Mouse (Mus musculus): Measurements from ENCODE around the gene Afap1l2. TPM values are rescaled to one million over a fixed set of nuclear protein-coding genes. Genes with fewer than 3 reads are reported as not detected.

The Afap1l2 gene
- polyA plus RNA-seq, 2 experiments = 6.8 TPM

DNA sequence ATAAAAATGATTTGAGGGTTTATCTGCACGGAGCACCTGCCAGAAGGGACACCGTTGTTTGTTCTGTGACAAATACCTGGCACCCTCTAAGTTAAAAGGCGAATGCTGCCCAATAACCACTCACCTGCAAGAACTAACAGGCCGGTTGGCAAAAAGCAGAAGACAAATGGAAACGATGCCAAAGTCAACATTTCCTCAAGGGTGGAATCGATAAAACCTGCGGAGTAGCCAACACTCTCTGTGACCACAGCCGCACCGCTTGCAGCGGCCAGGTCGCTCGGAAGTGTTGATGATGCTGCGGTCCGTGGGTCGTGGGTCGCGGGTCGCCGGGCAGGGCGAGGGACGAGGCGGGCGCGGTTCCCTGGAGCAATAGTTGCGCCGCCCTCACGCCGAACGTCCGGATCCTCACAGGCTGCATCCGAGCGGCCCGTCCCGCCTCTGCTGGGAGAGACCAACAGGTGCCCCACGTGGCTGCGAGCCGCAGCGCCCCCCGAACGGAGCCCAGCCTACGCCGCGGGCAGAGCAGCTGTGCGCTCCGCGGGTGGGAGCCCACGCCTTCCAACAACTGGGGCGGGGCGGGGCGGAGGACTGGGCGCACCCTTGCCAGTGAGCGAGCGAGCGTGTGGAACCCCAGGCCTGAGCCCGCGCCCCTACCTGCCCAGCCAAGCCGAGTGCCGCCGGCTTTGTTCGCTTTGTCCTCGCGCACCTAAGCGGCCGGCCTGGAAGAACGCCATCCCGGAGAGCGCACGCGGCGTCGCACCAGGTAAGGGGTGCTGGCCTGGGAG, 134.0 kb downstream of the Afap1l2 start, which contains the start of gene Vwa2:
Gene Vwa2, plus strand, starts transcription at position 434 of the 785 bp plus-strand sequence.
- DNase-seq (ENCODE audit: low spot score) = no peak
- no peak for TF ChIP-seq POLR2A (IDR thresholded peaks at IDR 0.05; ENCODE audit: borderline replicate concordance, extremely low read depth, insufficient read depth, insufficient read length)
- peak; percentile 64; the same call in 1 of the 2 replicates for ATAC-seq (ENCODE audit: low FRiP score, low read depth)
- peaks cover 42% of the 10 kb centered on the region for H3K27me3 ChIP-seq (ENCODE audit: control insufficient read depth, insufficient read depth, low read length)
- no peaks in the 10 kb centered on the region for H3K9me3 ChIP-seq (ENCODE audit: control insufficient read depth, low read length)
- peak within 1 kb of the TSS; percentile 96 for H3K4me2 ChIP-seq (replicated peaks; ENCODE audit: low read depth, low read length, severe bottlenecking)
- 2% methylated on average over 54 of the region's 71 CpGs for WGBS
- peak within 1 kb of the TSS; percentile 49 for H3K4me3 ChIP-seq (replicated peaks; ENCODE audit: low read length)
- H3K4me1 ChIP-seq (ENCODE audit: control insufficient read depth, insufficient read depth, low read length) = peaks cover 30% of the 10 kb centered on the region
- H3K36me3 ChIP-seq (ENCODE audit: control insufficient read depth, insufficient read depth, low read length) = no peaks in the 10 kb centered on the region
- peak within 1 kb of the TSS; percentile 51 for H3K9ac ChIP-seq (ENCODE audit: low read depth, low read length, severe bottlenecking)
- H3K27ac ChIP-seq (replicated peaks; ENCODE audit: low read depth, low read length) = no peak within 1 kb of the TSS

DNA sequence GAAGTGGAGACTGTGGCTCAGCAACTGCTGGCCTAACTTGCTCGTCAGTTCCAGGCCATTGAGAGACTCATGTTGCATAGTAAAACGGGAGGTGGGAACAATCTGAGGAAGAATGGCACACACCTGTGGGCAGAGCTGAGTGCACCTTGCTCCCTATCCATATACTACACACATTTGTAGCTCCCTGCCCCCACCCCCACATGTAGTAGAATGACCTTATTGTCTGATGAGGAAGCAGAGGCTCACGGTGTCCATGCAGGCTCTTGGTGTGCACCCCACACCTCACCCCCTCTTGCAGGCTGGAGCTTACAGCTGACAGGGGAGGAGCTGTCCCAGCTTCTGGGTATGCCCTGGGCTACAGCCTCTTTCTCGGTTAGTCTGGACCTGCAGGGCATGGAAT, 140.3 kb downstream of the Afap1l2 start:
- no peaks in the 10 kb centered on the region for H3K9me3 ChIP-seq (ENCODE audit: control insufficient read depth, low read length)
- no peak for TF ChIP-seq POLR2A (IDR thresholded peaks at IDR 0.05; ENCODE audit: borderline replicate concordance, extremely low read depth, insufficient read depth, insufficient read length)
- no peak overlapping the region for H3K9ac ChIP-seq (ENCODE audit: low read depth, low read length, severe bottlenecking)
- no peak overlapping the region for H3K4me3 ChIP-seq (replicated peaks; ENCODE audit: low read length)
- H3K27ac ChIP-seq (replicated peaks; ENCODE audit: low read depth, low read length) = no peak overlapping the region
- H3K27me3 ChIP-seq (ENCODE audit: control insufficient read depth, insufficient read depth, low read length) = peaks cover 4% of the 10 kb centered on the region; the same call in 1 of the 2 replicates
- ATAC-seq (ENCODE audit: low FRiP score, low read depth) (no peak), DNase-seq (ENCODE audit: low spot score) (no peak)
- H3K36me3 ChIP-seq (ENCODE audit: control insufficient read depth, insufficient read depth, low read length) = no peaks in the 10 kb centered on the region
- H3K4me2 ChIP-seq (replicated peaks; ENCODE audit: low read depth, low read length, severe bottlenecking) = no peak overlapping the region
- 57% methylated on average over 4 of the region's 4 CpGs for WGBS
- H3K4me1 ChIP-seq (ENCODE audit: control insufficient read depth, insufficient read depth, low read length) = no peaks in the 10 kb centered on the region

Other genes starting within 250 kb of the Afap1l2 start
- gene Ccdc186, start 186.0 kb downstream of the Afap1l2 start, polyA plus RNA-seq (2012; rRNA removed) = 15.4 and 16.0 TPM in 2 replicates
- 23.4 and 24.0 TPM in 2 replicates for gene Ccdc186, start 186.0 kb downstream of the Afap1l2 start, polyA plus RNA-seq (2014; fragmentation: Nextera tagmentation; extraction: Ambion mirVana)
- gene Tdrd1, start 182.0 kb downstream of the Afap1l2 start, polyA plus RNA-seq (2012; rRNA removed) = 2.6 and 3.3 TPM in 2 replicates
- gene Tdrd1, start 182.0 kb downstream of the Afap1l2 start, polyA plus RNA-seq (2014; fragmentation: Nextera tagmentation; extraction: Ambion mirVana) = 2.2 and 3.9 TPM in 2 replicates
- 5.9 and 6.4 TPM in 2 replicates for gene Vwa2, start 134.0 kb downstream of the Afap1l2 start, polyA plus RNA-seq (2012; rRNA removed)
- 4.3 and 5.6 TPM in 2 replicates for gene Vwa2, start 134.0 kb downstream of the Afap1l2 start, polyA plus RNA-seq (2014; fragmentation: Nextera tagmentation; extraction: Ambion mirVana)